Mouse (Mus musculus): Measurements from ENCODE around the gene Orc5. TPM values are rescaled to one million over a fixed set of nuclear protein-coding genes. Genes with fewer than 3 reads are reported as not detected.

The Orc5 gene
- polyA plus RNA-seq, 1 experiment, result 12.6 TPM

GRCm38 (mm10) chr5:22578011-22578410 lies 27.8 kb upstream of the Orc5 start:
- H3ac ChIP-seq (ENCODE audit: control insufficient read depth, insufficient read length, low read depth), result no peak overlapping the region
- H3K79me2 ChIP-seq (ENCODE audit: control insufficient read depth, insufficient read depth), result no peaks in the 10 kb centered on the region
- no peaks in the 10 kb centered on the region for H3K27me3 ChIP-seq (ENCODE audit: control insufficient read depth, insufficient read depth, insufficient read length)
- H3K4me3 ChIP-seq (ENCODE audit: insufficient read depth, poor library complexity, severe bottlenecking), result no peak overlapping the region
- no peaks in the 10 kb centered on the region for H3K36me3 ChIP-seq (ENCODE audit: control insufficient read depth, insufficient read depth)
- TF ChIP-seq MAX (IDR thresholded peaks at IDR 0.05) (no peak), MYOG (IDR thresholded peaks at IDR 0.05; ENCODE audit: control insufficient read depth, extremely low read depth, insufficient read length) (no peak), CEBPB (IDR thresholded peaks at IDR 0.05; ENCODE audit: low read depth) (no peak), CTCF (IDR thresholded peaks at IDR 0.05; ENCODE audit: control insufficient read depth, insufficient read depth, insufficient read length) (no peak), USF1 (IDR thresholded peaks at IDR 0.05; ENCODE audit: low read depth) (no peak), MYOD1 (IDR thresholded peaks at IDR 0.05; ENCODE audit: control insufficient read depth, insufficient read length, low read depth) (no peak), FOSL1 (IDR thresholded peaks at IDR 0.05; ENCODE audit: insufficient read depth, low read length, poor library complexity, severe bottlenecking) (no peak)
- H3K79me3 ChIP-seq (ENCODE audit: low read depth), result no peaks in the 10 kb centered on the region

DNA sequence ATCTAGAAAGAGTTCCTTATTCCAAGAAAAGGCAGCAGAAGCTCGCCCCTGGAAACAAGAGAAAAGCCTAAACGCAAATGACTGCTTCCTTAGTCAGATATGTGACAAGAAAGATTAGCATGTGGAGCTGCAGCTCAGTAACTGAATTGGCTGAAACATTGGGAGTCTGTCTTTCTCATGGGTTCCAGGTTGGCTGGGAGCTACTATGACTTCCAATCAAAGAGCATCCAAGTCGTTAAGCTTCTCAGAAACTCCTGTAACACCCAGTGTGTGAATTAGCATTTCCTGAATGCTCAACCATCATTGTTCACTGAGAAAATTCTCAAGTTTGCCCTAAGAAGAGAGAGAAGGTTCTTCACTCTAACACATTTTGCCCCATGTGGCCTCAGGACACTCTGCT lies 24.5 kb upstream of the Orc5 start:
- no peaks in the 10 kb centered on the region for H3K79me3 ChIP-seq (ENCODE audit: low read depth)
- H3ac ChIP-seq (ENCODE audit: control insufficient read depth, insufficient read length, low read depth), result no peak overlapping the region
- no peaks in the 10 kb centered on the region for H3K27me3 ChIP-seq (ENCODE audit: control insufficient read depth, insufficient read depth, insufficient read length)
- no peaks in the 10 kb centered on the region for H3K36me3 ChIP-seq (ENCODE audit: control insufficient read depth, insufficient read depth)
- H3K4me3 ChIP-seq (ENCODE audit: insufficient read depth, poor library complexity, severe bottlenecking), result no peak overlapping the region
- no peaks in the 10 kb centered on the region for H3K79me2 ChIP-seq (ENCODE audit: control insufficient read depth, insufficient read depth)
- TF ChIP-seq MAX (IDR thresholded peaks at IDR 0.05) (no peak), USF1 (IDR thresholded peaks at IDR 0.05; ENCODE audit: low read depth) (no peak), CTCF (IDR thresholded peaks at IDR 0.05; ENCODE audit: control insufficient read depth, insufficient read depth, insufficient read length) (no peak), MYOD1 (IDR thresholded peaks at IDR 0.05; ENCODE audit: control insufficient read depth, insufficient read length, low read depth) (no peak), CEBPB (IDR thresholded peaks at IDR 0.05; ENCODE audit: low read depth) (no peak), FOSL1 (IDR thresholded peaks at IDR 0.05; ENCODE audit: insufficient read depth, low read length, poor library complexity, severe bottlenecking) (no peak), MYOG (IDR thresholded peaks at IDR 0.05; ENCODE audit: control insufficient read depth, extremely low read depth, insufficient read length) (no peak)

DNA sequence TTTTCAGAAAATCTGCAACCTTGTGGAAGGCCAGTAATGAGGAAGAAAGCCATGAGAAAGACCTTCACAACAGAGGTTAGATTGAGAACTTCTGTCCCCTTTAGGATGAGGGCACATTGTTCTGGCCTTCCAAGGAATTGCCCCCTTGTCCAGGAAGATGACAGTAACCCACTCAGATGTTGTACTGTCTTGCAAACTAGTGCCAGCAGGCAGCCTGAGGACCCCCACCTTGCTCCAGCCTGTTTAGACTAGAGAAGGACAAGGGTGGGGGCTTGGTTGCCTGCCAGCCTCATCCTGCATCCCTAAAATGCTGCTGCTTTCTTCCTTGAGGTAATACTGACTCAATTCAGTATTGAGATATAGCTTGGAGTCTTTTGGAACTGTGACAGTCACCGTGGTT lies 23.9 kb upstream of the Orc5 start:
- TF ChIP-seq MYOD1 (IDR thresholded peaks at IDR 0.05; ENCODE audit: control insufficient read depth, insufficient read length, low read depth), result no peak
- TF ChIP-seq USF1 (IDR thresholded peaks at IDR 0.05; ENCODE audit: low read depth), result no peak
- no peak for TF ChIP-seq MYOG (IDR thresholded peaks at IDR 0.05; ENCODE audit: control insufficient read depth, extremely low read depth, insufficient read length)
- no peak for TF ChIP-seq CEBPB (IDR thresholded peaks at IDR 0.05; ENCODE audit: low read depth)
- no peak for TF ChIP-seq FOSL1 (IDR thresholded peaks at IDR 0.05; ENCODE audit: insufficient read depth, low read length, poor library complexity, severe bottlenecking)
- no peak for TF ChIP-seq MAX (IDR thresholded peaks at IDR 0.05)
- TF ChIP-seq CTCF (IDR thresholded peaks at IDR 0.05; ENCODE audit: control insufficient read depth, insufficient read depth, insufficient read length), result no peak
- no peak overlapping the region for H3K4me3 ChIP-seq (ENCODE audit: insufficient read depth, poor library complexity, severe bottlenecking)
- H3K79me2 ChIP-seq (ENCODE audit: control insufficient read depth, insufficient read depth), result no peaks in the 10 kb centered on the region
- H3K27me3 ChIP-seq (ENCODE audit: control insufficient read depth, insufficient read depth, insufficient read length), result no peaks in the 10 kb centered on the region
- no peaks in the 10 kb centered on the region for H3K36me3 ChIP-seq (ENCODE audit: control insufficient read depth, insufficient read depth)
- H3ac ChIP-seq (ENCODE audit: control insufficient read depth, insufficient read length, low read depth), result no peak overlapping the region
- no peaks in the 10 kb centered on the region for H3K79me3 ChIP-seq (ENCODE audit: low read depth)

DNA sequence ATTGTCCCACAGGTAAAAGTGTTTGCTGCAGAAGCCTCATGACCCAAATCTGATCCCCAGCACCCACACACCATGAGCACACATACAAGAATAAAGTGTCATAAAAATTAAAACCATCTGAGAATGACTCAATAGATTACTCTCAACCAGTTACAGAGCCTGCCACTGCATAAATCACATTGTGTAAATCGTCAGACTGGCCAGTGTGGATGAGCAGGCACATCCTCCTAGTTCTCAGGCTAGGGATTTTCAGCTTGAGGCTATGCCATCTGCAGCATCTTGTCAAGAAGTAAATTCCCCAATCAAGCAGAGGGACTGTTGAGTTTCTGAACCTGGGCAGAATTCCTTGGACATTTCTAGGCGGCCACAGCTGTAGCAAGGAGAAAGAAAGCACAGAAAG lies 23.5 kb upstream of the Orc5 start:
- Histone ChIP-seq H3K36me3 (ENCODE audit: control insufficient read depth, insufficient read depth) (no peaks in the 10 kb centered on the region), H3K79me2 (ENCODE audit: control insufficient read depth, insufficient read depth) (no peaks in the 10 kb centered on the region), H3K27me3 (ENCODE audit: control insufficient read depth, insufficient read depth, insufficient read length) (no peaks in the 10 kb centered on the region), H3ac (ENCODE audit: control insufficient read depth, insufficient read length, low read depth) (no peak overlapping the region), H3K4me3 (ENCODE audit: insufficient read depth, poor library complexity, severe bottlenecking) (no peak overlapping the region), H3K79me3 (ENCODE audit: low read depth) (no peaks in the 10 kb centered on the region)
- TF ChIP-seq CTCF (IDR thresholded peaks at IDR 0.05; ENCODE audit: control insufficient read depth, insufficient read depth, insufficient read length) (no peak), CEBPB (IDR thresholded peaks at IDR 0.05; ENCODE audit: low read depth) (no peak), MYOG (IDR thresholded peaks at IDR 0.05; ENCODE audit: control insufficient read depth, extremely low read depth, insufficient read length) (no peak), USF1 (IDR thresholded peaks at IDR 0.05; ENCODE audit: low read depth) (no peak), FOSL1 (IDR thresholded peaks at IDR 0.05; ENCODE audit: insufficient read depth, low read length, poor library complexity, severe bottlenecking) (no peak), MAX (IDR thresholded peaks at IDR 0.05) (no peak), MYOD1 (IDR thresholded peaks at IDR 0.05; ENCODE audit: control insufficient read depth, insufficient read length, low read depth) (no peak)

DNA sequence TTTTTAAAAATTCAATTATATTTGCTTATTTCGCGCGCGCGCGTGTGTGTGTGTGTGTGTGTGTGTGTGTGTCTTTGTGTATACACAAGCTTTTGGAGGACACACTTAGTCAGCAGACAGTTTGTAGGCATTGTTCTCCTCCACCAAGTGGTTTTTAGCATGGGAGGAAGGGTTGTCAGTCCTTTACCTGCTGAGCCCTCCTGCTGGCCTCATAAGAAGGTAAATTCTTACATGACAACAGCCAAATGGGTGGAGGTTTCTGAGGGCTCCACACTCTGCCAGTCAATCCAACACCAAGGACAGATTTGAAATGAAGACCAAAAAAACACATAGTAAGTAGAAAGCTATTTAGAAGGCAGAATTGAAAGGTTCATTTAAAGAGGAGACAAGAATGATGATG lies 22.7 kb upstream of the Orc5 start:
- Histone ChIP-seq H3ac (ENCODE audit: control insufficient read depth, insufficient read length, low read depth) (no peak overlapping the region), H3K4me3 (ENCODE audit: insufficient read depth, poor library complexity, severe bottlenecking) (no peak overlapping the region), H3K79me3 (ENCODE audit: low read depth) (no peaks in the 10 kb centered on the region), H3K79me2 (ENCODE audit: control insufficient read depth, insufficient read depth) (no peaks in the 10 kb centered on the region), H3K27me3 (ENCODE audit: control insufficient read depth, insufficient read depth, insufficient read length) (no peaks in the 10 kb centered on the region), H3K36me3 (ENCODE audit: control insufficient read depth, insufficient read depth) (no peaks in the 10 kb centered on the region)
- TF ChIP-seq CTCF (IDR thresholded peaks at IDR 0.05; ENCODE audit: control insufficient read depth, insufficient read depth, insufficient read length) (no peak), MAX (IDR thresholded peaks at IDR 0.05) (no peak)

GRCm38 (mm10) chr5:22572456-22572855 lies 22.2 kb upstream of the Orc5 start:
- no peaks in the 10 kb centered on the region for H3K27me3 ChIP-seq (ENCODE audit: control insufficient read depth, insufficient read depth, insufficient read length)
- TF ChIP-seq MYOG (IDR thresholded peaks at IDR 0.05; ENCODE audit: control insufficient read depth, extremely low read depth, insufficient read length) (no peak), USF1 (IDR thresholded peaks at IDR 0.05; ENCODE audit: low read depth) (no peak), MYOD1 (IDR thresholded peaks at IDR 0.05; ENCODE audit: control insufficient read depth, insufficient read length, low read depth) (no peak), CEBPB (IDR thresholded peaks at IDR 0.05; ENCODE audit: low read depth) (no peak), MAX (IDR thresholded peaks at IDR 0.05) (no peak), FOSL1 (IDR thresholded peaks at IDR 0.05; ENCODE audit: insufficient read depth, low read length, poor library complexity, severe bottlenecking) (no peak), CTCF (IDR thresholded peaks at IDR 0.05; ENCODE audit: control insufficient read depth, insufficient read depth, insufficient read length) (no peak)
- H3K79me3 ChIP-seq (ENCODE audit: low read depth), result no peaks in the 10 kb centered on the region
- H3K36me3 ChIP-seq (ENCODE audit: control insufficient read depth, insufficient read depth), result no peaks in the 10 kb centered on the region
- H3K4me3 ChIP-seq (ENCODE audit: insufficient read depth, poor library complexity, severe bottlenecking), result no peak overlapping the region
- H3K79me2 ChIP-seq (ENCODE audit: control insufficient read depth, insufficient read depth), result no peaks in the 10 kb centered on the region
- no peak overlapping the region for H3ac ChIP-seq (ENCODE audit: control insufficient read depth, insufficient read length, low read depth)

All from C2C12 (cell line).